Mouse (Mus musculus) heart, embryonic 12.5 days (tissue): ENCODE results near the gene Vwa3a. TPM values are rescaled to one million over a fixed set of nuclear protein-coding genes. Genes with fewer than 3 reads are reported as not detected.

Experiments
- ATAC-seq: fragments of 200-750 bp; cut with Nextera tagmentation; 2 replicates; pipeline ENCODE4 v1.8.0; 2017; ENCODE audit warnings: moderate TSS enrichment, moderate library complexity; ENCODE audit not compliant: insufficient number of reproducible peaks, low FRiP score
- H3K27ac ChIP-seq: fragments of 300-500 bp; sonication (generic); 2 replicates; pipeline ENCODE4 v1.5.1; 2016; ENCODE audit warnings: mild to moderate bottlenecking, moderate library complexity; ENCODE audit not compliant: poor library complexity, severe bottlenecking
- H3K27me3 ChIP-seq: fragments of 300-500 bp; sonication (generic); replicated peaks from 2 replicates; pipeline ENCODE4 v1.6.1; 2016; ENCODE audit warnings: mild to moderate bottlenecking, moderate library complexity
- H3K36me3 ChIP-seq: fragments of 300-500 bp; sonication (generic); 2 replicates; pipeline ENCODE4 v1.6.1; 2016; ENCODE audit warnings: mild to moderate bottlenecking, moderate library complexity
- H3K4me1 ChIP-seq: fragments of 300-500 bp; sonication (generic); replicated peaks from 2 replicates; pipeline ENCODE4 v1.6.1; 2016; ENCODE audit warnings: mild to moderate bottlenecking
- H3K4me2 ChIP-seq: fragments of 300-500 bp; sonication (generic); 2 replicates; pipeline ENCODE4 v1.6.1; 2016; ENCODE audit warnings: mild to moderate bottlenecking, moderate library complexity
- H3K4me3 ChIP-seq: fragments of 300-500 bp; sonication (generic); 2 replicates; pipeline ENCODE4 v1.5.1; 2016; ENCODE audit warnings: mild to moderate bottlenecking
- H3K9ac ChIP-seq: fragments of 300-500 bp; sonication (generic); 2 replicates; pipeline ENCODE4 v1.6.1; 2016; ENCODE audit warnings: mild to moderate bottlenecking, moderate library complexity
- H3K9me3 ChIP-seq: fragments of 300-500 bp; sonication (generic); replicated peaks from 2 replicates; pipeline ENCODE4 v1.6.1; 2016; ENCODE audit warnings: mild to moderate bottlenecking, moderate library complexity
- WGBS: fragments of 180-500 bp; shearing (Covaris S2); methylation state at CpG from one replicate; pipeline ENCODE4 v1.1.7; 2016; 5-methylcytosine and 5-hydroxymethylcytosine counted together
- polyA plus RNA-seq: library from polyadenylated mRNA; unstranded; fragments of >200 nt; fragmentation: Nextera tagmentation; extraction: Ambion mirVana; gene quantifications from 2 replicates; pipeline ENCODE4 v1.2.1, GENCODE M21; 2016

The Vwa3a gene
- polyA plus RNA-seq, 1 experiment from 2014 or later = 0.98 TPM

DNA sequence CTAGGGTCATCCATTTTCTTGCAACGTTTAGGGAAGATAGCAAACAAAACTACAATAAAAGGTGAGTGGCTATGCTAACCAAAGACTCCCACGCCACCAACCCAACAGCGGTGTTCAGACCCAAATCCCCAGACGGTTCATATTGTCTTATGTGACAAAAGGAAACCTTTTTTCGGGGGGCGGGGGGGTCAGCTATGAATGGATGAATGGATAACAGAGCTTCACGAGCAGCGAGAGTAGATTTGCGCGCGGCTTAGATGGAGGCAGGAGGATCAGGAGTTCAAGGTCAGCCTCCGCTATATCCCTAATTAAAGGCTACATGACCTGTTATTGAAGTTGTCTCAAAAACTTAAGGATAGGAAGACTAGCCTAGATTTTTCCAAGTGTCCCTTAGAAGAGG is 97.2 kb downstream of the Vwa3a start:
- H3K9ac ChIP-seq = peak overlapping the region; percentile 32; the same call in 1 of the 2 replicates
- peak overlapping the region; percentile 61 for H3K4me3 ChIP-seq
- H3K36me3 ChIP-seq = no peaks in the 10 kb centered on the region
- peak overlapping the region; percentile 68 for H3K4me2 ChIP-seq
- H3K4me1 ChIP-seq = peaks cover 5% of the 10 kb centered on the region
- 8% methylated on average over 12 of the region's 12 CpGs for WGBS
- no peak overlapping the region for H3K27ac ChIP-seq
- ATAC-seq = no peak
- H3K27me3 ChIP-seq = no peaks in the 10 kb centered on the region
- no peaks in the 10 kb centered on the region for H3K9me3 ChIP-seq

DNA sequence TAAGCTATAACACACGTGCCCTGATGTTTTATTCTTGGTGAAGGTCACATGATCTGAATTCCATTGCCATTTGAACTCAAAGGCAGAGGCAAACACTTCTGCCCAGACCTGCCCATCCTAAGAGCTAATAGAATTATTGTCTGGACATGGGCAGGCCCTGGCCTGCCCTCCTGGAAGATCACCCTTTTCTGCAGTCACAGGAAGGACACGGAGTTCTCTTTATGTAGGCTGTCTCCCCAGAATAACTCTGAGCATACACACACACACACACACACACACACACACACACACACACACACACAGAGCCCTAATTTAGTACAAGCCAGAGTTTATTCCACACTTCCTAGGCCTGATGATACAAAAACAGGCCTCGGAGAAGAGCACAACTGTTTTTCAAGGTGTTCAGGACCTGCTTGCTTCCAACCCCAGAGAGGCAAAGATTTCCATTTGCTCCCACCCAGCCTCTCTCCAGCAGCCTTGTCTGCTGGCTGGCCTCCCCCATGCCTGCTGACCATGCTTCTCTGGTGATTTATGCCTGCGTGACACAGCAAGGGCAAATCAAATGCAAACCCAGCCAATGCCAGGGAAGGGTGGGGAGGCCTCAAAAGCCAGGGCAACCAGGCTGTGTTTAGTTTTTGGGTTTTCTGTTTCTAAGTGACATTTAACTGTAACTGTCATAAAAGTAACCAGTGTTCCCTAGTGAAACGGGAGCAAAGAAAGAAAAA is 99.5 kb downstream of the Vwa3a start:
- ATAC-seq = no peak
- 0 out of 2 replicates have a peak, but pooled peaks cover 3% of the 10 kb centered on the region for H3K4me1 ChIP-seq
- no peak overlapping the region for H3K9ac ChIP-seq
- no peaks in the 10 kb centered on the region for H3K36me3 ChIP-seq
- 65% methylated on average over 5 of the region's 5 CpGs for WGBS
- no peaks in the 10 kb centered on the region for H3K9me3 ChIP-seq
- H3K4me3 ChIP-seq = no peak overlapping the region
- H3K4me2 ChIP-seq = no peak overlapping the region
- H3K27ac ChIP-seq = no peak overlapping the region
- no peaks in the 10 kb centered on the region for H3K27me3 ChIP-seq

DNA sequence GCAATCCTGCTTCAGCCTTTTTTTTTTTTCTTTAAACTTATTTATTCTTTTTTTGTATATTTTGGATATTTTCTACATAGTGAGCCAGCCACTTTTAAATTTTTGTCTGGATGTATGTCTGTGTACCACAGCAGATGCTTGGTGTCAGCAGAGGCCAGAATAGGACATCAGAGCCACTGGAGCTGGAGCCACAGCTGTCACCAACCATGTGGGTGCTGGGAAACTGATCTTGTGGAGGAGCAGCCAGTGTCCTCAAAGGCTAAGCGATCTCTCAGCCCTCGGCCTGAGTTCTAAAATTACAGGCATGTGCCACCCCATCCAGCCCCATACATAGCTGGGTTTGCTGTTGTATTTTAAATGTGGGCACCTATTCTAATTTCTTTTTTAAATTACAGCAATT is 100.7 kb downstream of the Vwa3a start:
- Histone ChIP-seq H3K4me1 (peaks cover 12% of the 10 kb centered on the region), H3K9ac (no peak overlapping the region), H3K36me3 (no peaks in the 10 kb centered on the region), H3K9me3 (no peaks in the 10 kb centered on the region), H3K27me3 (no peaks in the 10 kb centered on the region), H3K27ac (no peak overlapping the region), H3K4me2 (no peak overlapping the region), H3K4me3 (no peak overlapping the region)
- no peak for ATAC-seq
- 66% methylated on average over 2 of the region's 2 CpGs for WGBS

DNA sequence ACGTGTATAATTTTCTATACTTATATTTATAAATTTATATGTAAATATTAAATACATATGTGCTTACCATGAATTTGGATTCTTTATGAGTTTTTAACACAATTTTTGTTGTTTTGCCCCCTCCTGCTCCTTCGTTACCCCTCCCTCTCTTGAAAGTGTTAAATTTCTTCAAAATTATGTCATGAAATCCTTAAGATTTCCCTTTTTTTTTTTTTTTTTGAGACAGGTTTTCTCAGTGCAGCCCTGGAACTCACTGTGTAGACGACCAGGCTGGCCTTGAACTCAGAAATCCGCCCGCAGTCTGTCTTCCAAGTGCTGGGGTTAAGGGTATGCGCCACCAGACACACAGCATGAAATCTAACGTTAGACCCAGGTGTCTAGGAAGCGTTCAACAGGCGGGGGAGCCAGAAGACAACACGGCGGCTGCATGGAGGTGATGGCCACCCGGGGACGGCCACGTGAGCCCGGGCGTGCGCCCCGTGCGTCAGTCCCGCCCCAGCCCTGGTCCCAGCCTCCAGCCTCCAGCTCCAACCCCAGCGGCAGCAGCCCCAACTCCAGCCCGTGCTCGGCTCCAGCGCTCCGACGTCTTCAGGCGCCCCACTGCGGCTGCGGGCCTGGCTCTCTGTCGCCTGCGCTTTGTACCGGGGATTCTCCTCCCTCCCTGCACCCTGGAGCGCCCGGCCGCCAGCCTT is 103.4 kb downstream of the Vwa3a start, which contains the start of gene Eef2k:
Gene Eef2k (plus strand): TSS at position 487 of the 692 bp plus-strand sequence.
- peak within 1 kb of the TSS; percentile 80 for H3K4me3 ChIP-seq
- H3K9ac ChIP-seq = peak within 1 kb of the TSS; percentile 89
- no peaks in the 10 kb centered on the region for H3K36me3 ChIP-seq
- H3K27me3 ChIP-seq = peaks cover 4% of the 10 kb centered on the region; the same call in 1 of the 2 replicates
- peak within 1 kb of the TSS; percentile 83 for H3K4me2 ChIP-seq
- H3K27ac ChIP-seq = peak within 1 kb of the TSS; percentile 88
- ATAC-seq = peak; percentile 95
- WGBS = 4% methylated on average over 29 of the region's 35 CpGs
- H3K9me3 ChIP-seq = no peaks in the 10 kb centered on the region
- peaks cover 18% of the 10 kb centered on the region for H3K4me1 ChIP-seq

DNA sequence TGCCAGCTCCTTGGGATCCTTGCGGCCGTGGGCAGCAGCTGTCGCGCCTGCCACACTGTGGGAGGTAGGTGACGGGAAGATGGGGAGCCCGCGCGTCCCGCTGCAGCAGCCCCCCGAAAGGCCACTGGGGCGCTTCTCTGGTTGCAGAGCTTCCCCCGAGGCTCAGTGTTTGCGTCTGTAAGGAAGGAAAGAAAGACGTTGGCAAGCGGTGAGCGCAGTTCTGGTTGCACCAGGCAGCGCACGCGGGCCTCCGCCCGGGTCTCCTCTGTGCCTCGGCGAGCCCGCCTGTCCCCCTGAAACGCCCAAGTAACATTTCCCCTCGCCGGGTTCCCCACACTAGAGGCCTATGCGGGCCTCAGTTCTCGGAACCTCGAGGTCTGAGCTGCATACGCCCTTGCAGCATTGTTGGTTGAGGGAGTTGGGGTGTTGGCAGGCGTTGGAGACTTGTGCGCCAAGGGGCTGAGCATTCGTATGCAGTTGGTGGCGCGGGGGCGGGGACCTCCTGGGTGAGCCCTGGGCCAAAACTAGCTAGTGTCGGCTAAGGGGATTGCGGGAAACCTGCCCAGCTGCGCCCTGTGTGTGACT is 104.0 kb downstream of the Vwa3a start:
- ATAC-seq = peak; percentile 63
- Histone ChIP-seq H3K36me3 (no peaks in the 10 kb centered on the region), H3K4me3 (peak overlapping the region; percentile 80), H3K27me3 (peaks cover 4% of the 10 kb centered on the region; the same call in 1 of the 2 replicates), H3K27ac (peak overlapping the region; percentile 88), H3K4me1 (peaks cover 18% of the 10 kb centered on the region), H3K4me2 (peak overlapping the region; percentile 83), H3K9me3 (no peaks in the 10 kb centered on the region), H3K9ac (peak overlapping the region; percentile 89)
- WGBS = 0% methylated on average over 40 of the region's 40 CpGs

DNA sequence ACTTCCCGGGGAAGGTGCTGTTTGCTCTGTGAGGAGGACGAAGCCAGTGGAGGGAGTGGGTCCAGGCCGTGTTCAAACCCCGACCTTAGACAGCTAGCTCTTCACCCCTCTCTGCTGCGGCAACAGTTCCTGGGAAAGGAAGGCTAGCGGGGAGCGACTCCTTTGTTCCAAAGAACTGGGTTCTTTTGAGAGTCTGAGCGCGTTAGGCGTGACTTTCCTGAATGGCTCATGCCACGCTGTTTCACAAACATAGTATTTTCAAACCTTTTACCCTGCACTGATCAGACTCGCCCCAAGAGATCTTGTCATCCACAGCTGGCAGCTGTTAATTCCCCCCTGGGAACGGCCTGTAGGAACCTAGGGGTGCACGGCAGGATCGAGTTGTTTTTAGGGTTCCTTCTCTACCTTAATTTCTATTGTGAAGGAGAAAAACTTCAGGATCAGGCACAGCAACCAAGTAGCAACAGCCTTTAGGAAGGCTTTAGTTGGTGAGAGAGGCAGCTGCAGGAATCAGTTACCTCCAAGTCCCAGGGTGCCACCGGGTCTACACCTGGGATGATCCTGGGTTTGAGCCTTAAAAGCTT is 104.8 kb downstream of the Vwa3a start:
- Histone ChIP-seq H3K9me3 (no peaks in the 10 kb centered on the region), H3K9ac (peak overlapping the region; percentile 89), H3K4me2 (peak overlapping the region; percentile 83), H3K27me3 (peaks cover 4% of the 10 kb centered on the region; the same call in 1 of the 2 replicates), H3K27ac (no peak overlapping the region), H3K36me3 (no peaks in the 10 kb centered on the region), H3K4me1 (peaks cover 22% of the 10 kb centered on the region), H3K4me3 (peak overlapping the region; percentile 80)
- ATAC-seq = no peak
- WGBS = 2% methylated on average over 16 of the region's 16 CpGs

DNA sequence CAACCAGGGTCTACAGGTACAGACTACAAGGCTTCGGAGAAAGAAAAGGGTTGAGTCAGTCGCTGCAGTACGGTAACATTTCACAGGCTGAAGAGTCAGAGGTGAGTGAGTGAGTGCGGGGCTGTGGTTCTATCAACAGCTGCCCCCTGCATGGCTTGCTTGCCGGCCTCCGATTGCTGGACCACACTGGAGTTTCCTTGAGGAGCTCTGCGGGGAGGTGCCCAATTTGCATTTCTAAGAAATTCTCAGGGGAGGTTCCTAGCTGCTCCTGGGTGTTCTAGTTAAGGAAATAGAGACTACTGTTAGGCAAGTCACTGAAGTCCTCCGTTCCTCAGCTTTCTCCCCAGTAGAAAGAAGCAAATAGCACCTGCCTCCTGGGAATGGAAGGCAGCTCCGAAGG is 105.6 kb downstream of the Vwa3a start:
- no peaks in the 10 kb centered on the region for H3K9me3 ChIP-seq
- H3K9ac ChIP-seq = peak overlapping the region; percentile 89; the same call in 1 of the 2 replicates
- H3K27me3 ChIP-seq = peaks cover 4% of the 10 kb centered on the region; the same call in 1 of the 2 replicates
- no peaks in the 10 kb centered on the region for H3K36me3 ChIP-seq
- H3K4me1 ChIP-seq = peaks cover 22% of the 10 kb centered on the region
- H3K4me2 ChIP-seq = peak overlapping the region; percentile 83
- WGBS = 28% methylated on average over 9 of the region's 9 CpGs
- no peak overlapping the region for H3K27ac ChIP-seq
- peak overlapping the region; percentile 80 for H3K4me3 ChIP-seq
- no peak for ATAC-seq

DNA sequence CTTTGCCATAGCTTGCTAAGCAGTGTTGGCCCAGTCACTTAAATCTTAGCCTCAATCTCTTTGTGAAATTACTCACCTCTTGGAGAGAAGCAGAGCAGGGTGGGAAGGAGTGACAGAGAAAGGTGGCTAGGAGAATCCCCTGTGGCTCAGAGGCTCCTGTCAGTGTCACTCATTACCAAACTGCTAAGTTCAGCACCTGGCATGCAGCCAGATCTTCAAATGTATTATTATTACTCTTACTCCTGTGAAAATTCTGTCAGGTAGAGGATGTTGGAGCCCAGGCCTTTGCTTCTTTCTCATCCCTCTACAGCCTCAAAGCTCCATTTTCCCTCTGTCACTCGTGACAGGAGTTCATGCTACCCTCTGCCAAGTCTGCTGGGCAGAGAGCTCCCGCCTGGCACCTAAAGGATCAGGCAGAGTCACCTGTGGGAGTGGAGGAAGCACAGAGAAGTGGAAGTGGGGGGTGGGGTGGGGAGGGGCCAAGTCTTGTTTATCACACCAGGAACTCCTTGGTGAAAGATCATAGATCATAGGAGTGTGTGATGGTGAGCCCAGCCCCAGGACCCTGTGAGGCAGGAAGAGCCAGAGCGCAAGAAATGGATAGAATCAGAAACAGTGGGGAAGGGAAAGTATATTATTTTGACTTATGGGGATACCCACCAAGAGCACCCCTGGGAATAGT is 109.9 kb downstream of the Vwa3a start:
- peaks cover 4% of the 10 kb centered on the region; the same call in 1 of the 2 replicates for H3K27me3 ChIP-seq
- H3K4me1 ChIP-seq = peaks cover 42% of the 10 kb centered on the region
- no peak overlapping the region for H3K9ac ChIP-seq
- H3K9me3 ChIP-seq = no peaks in the 10 kb centered on the region
- ATAC-seq = no peak
- no peaks in the 10 kb centered on the region for H3K36me3 ChIP-seq
- no peak overlapping the region for H3K27ac ChIP-seq
- WGBS = 88% methylated on average over 3 of the region's 3 CpGs
- H3K4me2 ChIP-seq = no peak overlapping the region
- no peak overlapping the region for H3K4me3 ChIP-seq

DNA sequence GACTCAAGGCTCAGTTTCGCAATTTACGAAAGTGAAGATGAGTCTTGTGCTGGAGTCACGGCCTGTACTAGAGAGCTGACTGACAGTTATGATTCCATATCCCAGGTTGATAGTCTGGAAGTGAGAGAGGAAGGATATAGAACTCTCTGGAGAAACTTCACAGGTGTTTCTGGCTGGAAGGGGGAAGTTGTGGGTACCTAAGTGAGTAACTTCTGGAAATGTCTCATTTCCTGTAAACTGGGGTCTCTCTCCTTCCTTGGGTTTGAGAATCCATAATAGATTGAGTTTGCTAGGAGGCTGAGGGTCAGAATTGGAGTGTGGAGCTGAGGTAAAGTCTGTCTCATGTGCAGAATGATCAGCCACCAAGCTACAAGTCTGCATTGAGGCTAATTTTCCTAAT is 111.0 kb downstream of the Vwa3a start:
- ATAC-seq = no peak
- H3K4me3 ChIP-seq = no peak overlapping the region
- H3K9ac ChIP-seq = no peak overlapping the region
- no peaks in the 10 kb centered on the region for H3K36me3 ChIP-seq
- H3K4me1 ChIP-seq = peaks cover 37% of the 10 kb centered on the region
- H3K27ac ChIP-seq = no peak overlapping the region
- no peak overlapping the region for H3K4me2 ChIP-seq
- peaks cover 3% of the 10 kb centered on the region; the same call in 1 of the 2 replicates for H3K27me3 ChIP-seq
- H3K9me3 ChIP-seq = no peaks in the 10 kb centered on the region
- WGBS = 94% methylated on average over 3 of the region's 3 CpGs
